Comparison of ENCODE assay signal across 10 mouse cellular contexts in genomic region chr1:97802207-97802902, GRCm38 (mm10). TPM values are rescaled to one million over a fixed set of nuclear protein-coding genes. Genes with fewer than 3 reads are reported as not detected.
DNase-seq lines count a peak whose midpoint lies in the region; ATAC-seq and TF ChIP-seq lines count a peak whose summit lies in the region.
"Had no signal": no experiment of that assay in that cellular context is flagged by ENCODE, and none has a peak within 500 bp of the region (broad histone marks: within the 10 kb centered on the region; RNA-seq: fewer than 3 reads in every experiment).

No protein-coding gene starts in this region.

- TF ChIP-seq EP300 in liver, postnatal 0 days (IDR thresholded peaks at IDR 0.05; ENCODE audit: low read depth): no peak

- H3K9ac ChIP-seq in intestine, postnatal 0 days (ENCODE audit: low read depth, low read length): no peak overlapping the region
- H3K9ac ChIP-seq in intestine, embryonic 16.5 days (ENCODE audit: low read depth, low read length): no peak overlapping the region
- no peak overlapping the region for H3K9ac ChIP-seq in liver, postnatal 0 days (replicated peaks)
- H3K9ac ChIP-seq: neural tube, embryonic 12.5 days had no signal

- no peak for ATAC-seq in intestine, postnatal 0 days
- no peak for ATAC-seq in intestine, embryonic 16.5 days
- peak; percentile 45 for ATAC-seq in CD4-positive, CD25-positive, alpha-beta regulatory T cell, adult 4 months
- no peak for ATAC-seq in liver, postnatal 0 days

- H3K4me2 ChIP-seq in intestine, postnatal 0 days (replicated peaks; ENCODE audit: low read depth): 0 out of 2 replicates have a peak overlapping the region, but pooled peaks have one; percentile 30
- no peak overlapping the region for H3K4me2 ChIP-seq in intestine, embryonic 16.5 days (ENCODE audit: low read depth, low read length)
- H3K4me2 ChIP-seq in liver, postnatal 0 days (ENCODE audit: low read depth, low read length): peak overlapping the region; percentile 31
- H3K4me2 ChIP-seq: neural tube, embryonic 12.5 days had no signal

- no peaks in the 10 kb centered on the region for H3K36me3 ChIP-seq in intestine, postnatal 0 days (ENCODE audit: control insufficient read depth, insufficient read depth)
- no peaks in the 10 kb centered on the region for H3K36me3 ChIP-seq in intestine, embryonic 16.5 days (ENCODE audit: control insufficient read depth, insufficient read depth, low read length)
- H3K36me3 ChIP-seq in liver, postnatal 0 days (replicated peaks; ENCODE audit: insufficient read depth, low read length): no peaks in the 10 kb centered on the region
- H3K36me3 ChIP-seq: neural tube, embryonic 12.5 days had no signal

- WGBS in intestine, postnatal 0 days: 40% methylated on average over 4 of the region's 4 CpGs
- 45% methylated on average over 4 of the region's 4 CpGs for WGBS in intestine, embryonic 16.5 days
- WGBS in liver, postnatal 0 days (ENCODE audit: insufficient replicate concordance): 29% methylated on average over 4 of the region's 4 CpGs

- no peak overlapping the region for H3K27ac ChIP-seq in intestine, postnatal 0 days (ENCODE audit: low read depth, low read length)
- H3K27ac ChIP-seq in intestine, embryonic 16.5 days (ENCODE audit: low read length): no peak overlapping the region
- H3K27ac ChIP-seq in liver, postnatal 0 days (ENCODE audit: low read depth): no peak overlapping the region
- H3K27ac ChIP-seq: neural tube, embryonic 12.5 days had no signal

- no peak overlapping the region for H3K4me3 ChIP-seq in intestine, postnatal 0 days (ENCODE audit: low read depth, low read length)
- no peak overlapping the region for H3K4me3 ChIP-seq in intestine, embryonic 16.5 days (ENCODE audit: low read length)
- no peak overlapping the region for H3K4me3 ChIP-seq in liver, postnatal 0 days (ENCODE audit: low read depth, low read length)
- H3K4me3 ChIP-seq: neural tube, embryonic 12.5 days had no signal

- no peaks in the 10 kb centered on the region for H3K4me1 ChIP-seq in intestine, postnatal 0 days (replicated peaks; ENCODE audit: control insufficient read depth, insufficient read depth, low read length)
- no peaks in the 10 kb centered on the region for H3K4me1 ChIP-seq in intestine, embryonic 16.5 days (ENCODE audit: control insufficient read depth, insufficient read depth, low read length)
- no peaks in the 10 kb centered on the region for H3K4me1 ChIP-seq in liver, postnatal 0 days (ENCODE audit: insufficient read depth)
- H3K4me1 ChIP-seq: neural tube, embryonic 12.5 days had no signal

- peak; percentile 24 for DNase-seq in R1 (ENCODE audit: low read depth, low spot score)
- no peak for DNase-seq in liver, postnatal 0 days
- no peak for DNase-seq in gastrocnemius, postnatal 25 days
- no peak for DNase-seq in spleen, adult 18-20 months
- DNase-seq in ovary, postnatal 10 days (ENCODE audit: low spot score): no peak
- DNase-seq: gastrocnemius, postnatal 14 days had no signal

- no peaks in the 10 kb centered on the region for H3K9me3 ChIP-seq in intestine, postnatal 0 days (ENCODE audit: control insufficient read depth)
- no peaks in the 10 kb centered on the region; the same call in 1 of the 2 replicates for H3K9me3 ChIP-seq in intestine, embryonic 16.5 days (ENCODE audit: control insufficient read depth, low read length)
- H3K9me3 ChIP-seq in liver, postnatal 0 days (ENCODE audit: low read length): no peaks in the 10 kb centered on the region
- H3K9me3 ChIP-seq: neural tube, embryonic 12.5 days had no signal

- H3K27me3 ChIP-seq in intestine, postnatal 0 days (replicated peaks; ENCODE audit: control insufficient read depth, insufficient read depth, low read length): no peaks in the 10 kb centered on the region
- H3K27me3 ChIP-seq in intestine, embryonic 16.5 days (replicated peaks; ENCODE audit: control insufficient read depth, insufficient read depth, low read length): no peaks in the 10 kb centered on the region
- no peaks in the 10 kb centered on the region for H3K27me3 ChIP-seq in liver, postnatal 0 days (ENCODE audit: insufficient read depth, low read length)
- H3K27me3 ChIP-seq: neural tube, embryonic 12.5 days had no signal

- TF ChIP-seq CTCF in intestine, postnatal 0 days (IDR thresholded peaks at IDR 0.05; ENCODE audit: low read depth): peak; percentile 74
- TF ChIP-seq CTCF in liver, postnatal 0 days (IDR thresholded peaks at IDR 0.05; ENCODE audit: low read depth): peak; percentile 68

RNA-seq across cellular contexts. Expression of gene Ppip5k2, which starts 32.1 kb away (rescaled TPM):
- 19.7 and 22.7 TPM in 2 replicates for polyA plus RNA-seq in intestine, postnatal 0 days (2015; fragmentation: Nextera tagmentation; extraction: Ambion mirVana)
- polyA plus RNA-seq in intestine, embryonic 16.5 days (2015; fragmentation: Nextera tagmentation; extraction: Ambion mirVana): 32.1 and 35.1 TPM in 2 replicates
- polyA plus RNA-seq in CD4-positive, CD25-positive, alpha-beta regulatory T cell, adult 4 months (2017; shearing (Covaris generic)): 10 to 100 TPM; 27.8 to 33.8 TPM
- 8.1 and 10.1 TPM in 2 replicates for polyA plus RNA-seq in liver, postnatal 0 days (2015; fragmentation: Nextera tagmentation; extraction: Ambion mirVana)
- total RNA-seq in gastrocnemius, postnatal 25 days (2021): 1 to 10 TPM; 1.8 to 2.6 TPM

RNA-seq across cellular contexts. Expression of gene Gin1, which starts 32.4 kb away (rescaled TPM):
- 12.4 and 14.5 TPM in 2 replicates for polyA plus RNA-seq in intestine, postnatal 0 days (2015; fragmentation: Nextera tagmentation; extraction: Ambion mirVana)
- 13.9 and 15.4 TPM in 2 replicates for polyA plus RNA-seq in intestine, embryonic 16.5 days (2015; fragmentation: Nextera tagmentation; extraction: Ambion mirVana)
- polyA plus RNA-seq in CD4-positive, CD25-positive, alpha-beta regulatory T cell, adult 4 months (2017; shearing (Covaris generic)): 10 to 100 TPM; 27.2 to 31.3 TPM
- 9.7 and 10.9 TPM in 2 replicates for polyA plus RNA-seq in liver, postnatal 0 days (2015; fragmentation: Nextera tagmentation; extraction: Ambion mirVana)
- 1 to 10 TPM; 2.9 to 3.1 TPM for total RNA-seq in gastrocnemius, postnatal 25 days (2021)
